Mouse (Mus musculus): Measurements from ENCODE around the gene Wnt11. TPM values are rescaled to one million over a fixed set of nuclear protein-coding genes. Genes with fewer than 3 reads are reported as not detected.

Gene Wnt11
- polyA plus RNA-seq, 1 experiment from 2014 or later, result 0.80 TPM

GRCm38 (mm10) chr7:98855388-98855787, 20.5 kb downstream of the Wnt11 start:
- Histone ChIP-seq H3K9ac (ENCODE audit: low read depth, low read length) (no peak overlapping the region), H3K27me3 (replicated peaks; ENCODE audit: control insufficient read depth, insufficient read depth, low read length) (no peaks in the 10 kb centered on the region), H3K9me3 (ENCODE audit: control insufficient read depth) (no peaks in the 10 kb centered on the region), H3K4me3 (ENCODE audit: low read depth, low read length) (no peak overlapping the region), H3K4me1 (replicated peaks; ENCODE audit: control insufficient read depth, insufficient read depth, low read length) (no peaks in the 10 kb centered on the region), H3K4me2 (replicated peaks; ENCODE audit: low read depth) (no peak overlapping the region), H3K36me3 (ENCODE audit: control insufficient read depth, insufficient read depth) (no peaks in the 10 kb centered on the region), H3K27ac (ENCODE audit: low read depth, low read length) (no peak overlapping the region)
- no peak for ATAC-seq
- TF ChIP-seq CTCF (IDR thresholded peaks at IDR 0.05; ENCODE audit: low read depth), result no peak
- WGBS, result 65% methylated on average over 2 of the region's 2 CpGs

- H3K4me3 ChIP-seq (ENCODE audit: low read depth, low read length), result no peak overlapping the region
- no peak for ATAC-seq
- no peaks in the 10 kb centered on the region for H3K27me3 ChIP-seq (replicated peaks; ENCODE audit: control insufficient read depth, insufficient read depth, low read length)
- no peak overlapping the region for H3K27ac ChIP-seq (ENCODE audit: low read depth, low read length)
- no peak overlapping the region for H3K9ac ChIP-seq (ENCODE audit: low read depth, low read length)
- H3K4me2 ChIP-seq (replicated peaks; ENCODE audit: low read depth), result no peak overlapping the region
- no peaks in the 10 kb centered on the region for H3K4me1 ChIP-seq (replicated peaks; ENCODE audit: control insufficient read depth, insufficient read depth, low read length)
- no peak for TF ChIP-seq CTCF (IDR thresholded peaks at IDR 0.05; ENCODE audit: low read depth)
- WGBS, result 42% methylated on average over 3 of the region's 3 CpGs
- H3K36me3 ChIP-seq (ENCODE audit: control insufficient read depth, insufficient read depth), result no peaks in the 10 kb centered on the region
- no peaks in the 10 kb centered on the region for H3K9me3 ChIP-seq (ENCODE audit: control insufficient read depth)
Measured at GRCm38 (mm10) chr7:98856128-98856527, 21.2 kb downstream of the Wnt11 start.

- no peaks in the 10 kb centered on the region for H3K27me3 ChIP-seq (replicated peaks; ENCODE audit: control insufficient read depth, insufficient read depth, low read length)
- H3K36me3 ChIP-seq (ENCODE audit: control insufficient read depth, insufficient read depth), result no peaks in the 10 kb centered on the region
- H3K27ac ChIP-seq (ENCODE audit: low read depth, low read length), result no peak overlapping the region
- ATAC-seq, result no peak
- TF ChIP-seq CTCF (IDR thresholded peaks at IDR 0.05; ENCODE audit: low read depth), result no peak
- H3K4me2 ChIP-seq (replicated peaks; ENCODE audit: low read depth), result no peak overlapping the region
- H3K4me1 ChIP-seq (replicated peaks; ENCODE audit: control insufficient read depth, insufficient read depth, low read length), result no peaks in the 10 kb centered on the region
- H3K9me3 ChIP-seq (ENCODE audit: control insufficient read depth), result no peaks in the 10 kb centered on the region
- no peak overlapping the region for H3K4me3 ChIP-seq (ENCODE audit: low read depth, low read length)
- WGBS, result 59% methylated on average over 3 of the region's 3 CpGs
- no peak overlapping the region for H3K9ac ChIP-seq (ENCODE audit: low read depth, low read length)
Measured at GRCm38 (mm10) chr7:98857094-98857493, 22.2 kb downstream of the Wnt11 start.

DNA sequence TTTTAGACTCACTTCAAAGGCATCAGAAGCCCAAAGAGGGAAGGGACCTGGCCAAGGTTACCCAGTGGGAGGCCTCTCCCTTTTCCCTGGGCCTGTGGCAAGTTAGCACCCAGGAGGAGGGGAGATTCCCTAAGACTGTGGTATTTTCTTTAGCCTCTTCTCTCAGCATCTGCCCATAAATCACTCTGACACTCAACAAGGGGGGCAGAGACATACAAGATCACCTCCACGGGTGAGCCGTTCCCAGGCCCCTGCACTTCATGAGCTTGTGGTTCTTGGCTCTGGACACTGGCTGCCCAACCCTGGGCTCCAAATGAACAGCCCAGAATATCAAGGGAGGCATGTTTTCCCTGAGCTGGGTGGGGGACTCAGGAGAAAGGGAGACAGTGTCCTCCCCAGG, 26.1 kb downstream of the Wnt11 start:
- no peaks in the 10 kb centered on the region for H3K9me3 ChIP-seq (ENCODE audit: control insufficient read depth)
- H3K4me3 ChIP-seq (ENCODE audit: low read depth, low read length), result no peak overlapping the region
- WGBS, result 29% methylated on average over 2 of the region's 2 CpGs
- no peaks in the 10 kb centered on the region for H3K4me1 ChIP-seq (replicated peaks; ENCODE audit: control insufficient read depth, insufficient read depth, low read length)
- no peak overlapping the region for H3K9ac ChIP-seq (ENCODE audit: low read depth, low read length)
- no peak overlapping the region for H3K27ac ChIP-seq (ENCODE audit: low read depth, low read length)
- H3K4me2 ChIP-seq (replicated peaks; ENCODE audit: low read depth), result no peak overlapping the region
- TF ChIP-seq CTCF (IDR thresholded peaks at IDR 0.05; ENCODE audit: low read depth), result no peak
- no peak for ATAC-seq
- H3K36me3 ChIP-seq (ENCODE audit: control insufficient read depth, insufficient read depth), result no peaks in the 10 kb centered on the region
- H3K27me3 ChIP-seq (replicated peaks; ENCODE audit: control insufficient read depth, insufficient read depth, low read length), result no peaks in the 10 kb centered on the region

DNA sequence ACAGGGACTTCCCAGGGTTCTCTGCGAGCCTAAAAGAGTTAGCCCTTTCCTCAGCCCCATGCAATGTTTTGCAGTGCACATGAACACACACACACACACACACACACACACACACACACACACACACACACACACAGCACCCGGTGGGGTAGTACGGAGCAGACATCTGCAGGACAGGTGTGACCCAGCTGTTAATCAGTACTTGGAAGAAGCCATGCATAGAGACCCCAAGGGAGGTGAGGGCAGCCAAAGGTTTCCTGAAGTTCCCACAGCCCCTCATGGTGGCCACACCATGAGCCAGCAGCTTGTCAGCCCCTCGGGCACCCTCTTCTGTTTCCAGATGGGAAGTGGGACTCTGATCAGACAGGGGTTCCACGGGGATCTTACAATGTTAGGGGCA, 28.1 kb downstream of the Wnt11 start:
- H3K4me2 ChIP-seq (replicated peaks; ENCODE audit: low read depth), result no peak overlapping the region
- H3K4me1 ChIP-seq (replicated peaks; ENCODE audit: control insufficient read depth, insufficient read depth, low read length), result no peaks in the 10 kb centered on the region
- H3K9me3 ChIP-seq (ENCODE audit: control insufficient read depth), result no peaks in the 10 kb centered on the region
- H3K9ac ChIP-seq (ENCODE audit: low read depth, low read length), result no peak overlapping the region
- H3K4me3 ChIP-seq (ENCODE audit: low read depth, low read length), result no peak overlapping the region
- H3K27ac ChIP-seq (ENCODE audit: low read depth, low read length), result no peak overlapping the region
- no peak for TF ChIP-seq CTCF (IDR thresholded peaks at IDR 0.05; ENCODE audit: low read depth)
- WGBS, result 82% methylated on average over 5 of the region's 5 CpGs
- no peaks in the 10 kb centered on the region for H3K27me3 ChIP-seq (replicated peaks; ENCODE audit: control insufficient read depth, insufficient read depth, low read length)
- no peaks in the 10 kb centered on the region for H3K36me3 ChIP-seq (ENCODE audit: control insufficient read depth, insufficient read depth)
- no peak for ATAC-seq

DNA sequence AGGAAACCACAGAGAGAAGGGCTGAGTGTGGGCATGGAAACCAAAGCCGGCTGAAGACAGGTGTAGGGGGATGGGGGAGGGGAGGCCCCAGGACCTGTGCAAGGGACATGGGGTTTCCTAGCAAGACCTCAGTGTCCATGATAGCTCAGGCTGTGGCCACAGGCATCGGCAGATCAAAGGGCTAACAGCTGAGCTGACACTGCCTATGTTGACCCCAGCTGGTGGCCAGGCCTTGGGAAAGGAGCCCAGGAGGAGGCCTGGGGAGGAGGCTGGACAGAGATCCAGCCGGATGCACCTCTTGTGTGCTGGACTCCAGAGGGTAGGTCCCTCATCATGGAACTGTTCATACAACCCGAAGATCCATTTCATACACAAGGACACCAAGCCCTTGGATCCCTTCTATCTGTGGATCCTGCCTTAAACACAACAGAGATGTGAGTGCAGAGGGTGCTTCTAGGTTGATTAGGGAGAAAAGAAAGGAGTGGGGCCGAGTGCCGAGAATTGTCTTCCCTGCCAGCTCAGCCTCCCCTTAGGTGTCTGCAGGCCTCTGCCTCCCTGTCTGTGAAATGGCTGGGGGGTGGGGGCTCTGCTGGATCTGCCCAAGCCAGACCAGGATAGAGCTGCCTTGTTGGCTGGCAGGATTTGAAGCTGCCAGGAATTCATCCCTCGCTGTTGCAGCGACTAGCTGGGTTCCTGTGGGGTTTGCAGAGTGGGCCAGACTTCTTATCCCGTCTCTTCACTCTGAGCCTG, 29.2 kb downstream of the Wnt11 start:
- no peak overlapping the region for H3K4me3 ChIP-seq (ENCODE audit: low read depth, low read length)
- ATAC-seq, result no peak

More for the DNA sequence above, 29.2 kb downstream of the Wnt11 start:
- Histone ChIP-seq H3K27me3 (replicated peaks; ENCODE audit: control insufficient read depth, insufficient read depth, low read length) (no peaks in the 10 kb centered on the region), H3K9me3 (ENCODE audit: control insufficient read depth) (no peaks in the 10 kb centered on the region), H3K27ac (ENCODE audit: low read depth, low read length) (no peak overlapping the region), H3K36me3 (ENCODE audit: control insufficient read depth, insufficient read depth) (no peaks in the 10 kb centered on the region), H3K4me2 (replicated peaks; ENCODE audit: low read depth) (no peak overlapping the region), H3K4me1 (replicated peaks; ENCODE audit: control insufficient read depth, insufficient read depth, low read length) (no peaks in the 10 kb centered on the region), H3K9ac (ENCODE audit: low read depth, low read length) (no peak overlapping the region)
- TF ChIP-seq CTCF (IDR thresholded peaks at IDR 0.05; ENCODE audit: low read depth), result no peak
- WGBS, result 66% methylated on average over 9 of the region's 9 CpGs

All from intestine, postnatal 0 days (tissue).